Mouse (Mus musculus): ENCODE measurements around the gene Hspa12b. TPM values are rescaled to one million over a fixed set of nuclear protein-coding genes. Genes with fewer than 3 reads are reported as not detected.

The Hspa12b gene
- polyA plus RNA-seq, 1 experiment from 2014 or later, result 5.6 TPM

DNA sequence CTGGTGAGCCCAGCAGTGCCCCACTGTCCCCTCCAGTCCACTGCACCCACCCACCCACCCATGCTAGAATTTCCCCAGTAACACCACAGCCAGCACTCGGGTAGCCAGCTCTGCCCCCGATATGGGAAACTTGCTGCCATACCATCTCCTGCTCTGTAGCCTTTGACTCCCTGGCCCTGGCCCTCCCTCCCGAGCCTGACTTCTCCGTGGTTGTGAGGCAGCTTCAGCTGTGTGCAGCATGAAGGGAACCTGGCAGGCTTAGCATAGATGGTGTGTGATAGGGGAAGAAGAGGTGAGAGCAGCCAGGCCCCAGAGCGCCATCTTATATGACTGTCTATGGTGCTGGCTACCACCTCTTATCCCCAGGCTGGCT, 13.4 kb downstream of the Hspa12b start:
- H3K36me3 ChIP-seq (ENCODE audit: control insufficient read depth, insufficient read depth, low read length), result no peaks in the 10 kb centered on the region; the same call in 1 of the 2 replicates

DNA sequence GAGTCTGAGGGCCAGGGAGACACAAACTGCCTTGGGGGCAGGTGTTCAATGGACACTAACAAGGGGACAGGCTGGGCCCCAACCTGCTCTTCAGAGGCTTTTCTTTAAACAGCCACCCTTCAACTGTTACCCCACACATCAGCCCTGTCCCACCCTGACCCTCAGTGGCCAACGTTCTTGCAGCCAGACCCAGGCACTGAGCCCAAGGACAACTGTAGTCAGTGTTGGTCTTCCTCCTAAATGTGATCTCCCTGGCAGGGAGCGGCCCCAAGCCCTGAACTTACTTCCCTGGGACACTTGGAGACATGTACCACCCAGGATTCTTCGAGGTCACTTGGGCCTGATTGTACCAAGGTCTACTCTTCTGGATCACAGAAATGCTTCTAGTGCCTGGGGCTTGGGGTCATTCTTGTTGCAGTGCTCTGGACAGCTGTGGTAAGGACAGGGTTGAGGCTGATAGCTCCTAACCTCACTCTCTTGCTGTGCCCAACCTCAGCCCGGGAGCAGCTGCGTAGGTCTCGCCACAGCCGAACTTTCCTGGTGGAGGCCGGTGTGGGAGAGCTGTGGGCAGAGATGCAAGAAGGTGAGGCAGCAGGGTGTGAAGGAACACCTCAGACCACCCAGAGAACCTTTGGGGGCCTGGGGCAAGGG, 14.4 kb downstream of the Hspa12b start:
- 96% methylated on average over 8 of the region's 8 CpGs for WGBS

More for the DNA sequence above, 13.4 kb downstream of the Hspa12b start:
- H3K4me3 ChIP-seq (ENCODE audit: low read depth, low read length), result no peak overlapping the region
- H3K9ac ChIP-seq (ENCODE audit: low read length), result no peak overlapping the region
- WGBS, result 79% methylated on average over 5 of the region's 5 CpGs
- no peaks in the 10 kb centered on the region for H3K9me3 ChIP-seq (ENCODE audit: control insufficient read depth, low read length)
- no peak overlapping the region for H3K27ac ChIP-seq (ENCODE audit: low read depth, low read length)
- ATAC-seq (replicated peaks; ENCODE audit: low FRiP score) (no peak), DNase-seq (ENCODE audit: low spot score) (no peak)
- no peaks in the 10 kb centered on the region for H3K27me3 ChIP-seq (ENCODE audit: control insufficient read depth, insufficient read depth, low read length)
- no peak overlapping the region for H3K4me2 ChIP-seq (ENCODE audit: low read depth, low read length, severe bottlenecking)
- no peaks in the 10 kb centered on the region for H3K4me1 ChIP-seq (replicated peaks; ENCODE audit: control insufficient read depth, insufficient read depth, low read length)

DNA sequence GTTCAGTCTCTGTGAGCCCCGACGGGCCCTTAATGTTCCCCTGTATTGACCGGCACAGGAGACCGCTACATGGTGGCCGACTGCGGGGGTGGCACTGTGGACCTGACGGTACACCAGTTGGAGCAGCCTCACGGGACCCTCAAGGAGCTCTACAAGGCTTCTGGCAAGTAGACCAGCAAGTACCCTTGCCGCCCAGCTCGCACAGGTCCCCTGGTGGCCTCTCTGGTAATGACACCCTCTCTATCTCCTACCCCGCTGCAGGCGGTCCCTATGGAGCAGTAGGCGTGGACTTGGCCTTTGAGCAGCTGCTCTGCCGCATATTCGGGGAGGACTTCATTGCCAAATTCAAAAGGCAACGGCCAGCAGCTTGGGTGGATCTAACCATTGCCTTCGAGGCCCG, 15.5 kb downstream of the Hspa12b start:
- no peak overlapping the region for H3K27ac ChIP-seq (ENCODE audit: low read depth, low read length)
- H3K36me3 ChIP-seq (ENCODE audit: control insufficient read depth, insufficient read depth, low read length), result peaks cover 3% of the 10 kb centered on the region; the same call in 1 of the 2 replicates
- ATAC-seq (replicated peaks; ENCODE audit: low FRiP score) (peak; percentile 32; the same call in 1 of the 2 replicates), DNase-seq (ENCODE audit: low spot score) (peak; percentile 84)
- no peak overlapping the region for H3K9ac ChIP-seq (ENCODE audit: low read length)
- H3K4me2 ChIP-seq (ENCODE audit: low read depth, low read length, severe bottlenecking), result no peak overlapping the region
- no peaks in the 10 kb centered on the region for H3K4me1 ChIP-seq (replicated peaks; ENCODE audit: control insufficient read depth, insufficient read depth, low read length)
- H3K9me3 ChIP-seq (ENCODE audit: control insufficient read depth, low read length), result no peaks in the 10 kb centered on the region
- WGBS, result 36% methylated on average over 18 of the region's 18 CpGs
- H3K27me3 ChIP-seq (ENCODE audit: control insufficient read depth, insufficient read depth, low read length), result no peaks in the 10 kb centered on the region
- no peak overlapping the region for H3K4me3 ChIP-seq (ENCODE audit: low read depth, low read length)

More for the DNA sequence above, 14.4 kb downstream of the Hspa12b start:
- no peak overlapping the region for H3K27ac ChIP-seq (ENCODE audit: low read depth, low read length)
- ATAC-seq (replicated peaks; ENCODE audit: low FRiP score), result no peak
- H3K9me3 ChIP-seq (ENCODE audit: control insufficient read depth, low read length), result no peaks in the 10 kb centered on the region
- no peak overlapping the region for H3K4me3 ChIP-seq (ENCODE audit: low read depth, low read length)
- H3K9ac ChIP-seq (ENCODE audit: low read length), result no peak overlapping the region
- no peak overlapping the region for H3K4me2 ChIP-seq (ENCODE audit: low read depth, low read length, severe bottlenecking)
- H3K36me3 ChIP-seq (ENCODE audit: control insufficient read depth, insufficient read depth, low read length), result no peaks in the 10 kb centered on the region; the same call in 1 of the 2 replicates
- no peaks in the 10 kb centered on the region for H3K27me3 ChIP-seq (ENCODE audit: control insufficient read depth, insufficient read depth, low read length)
- no peaks in the 10 kb centered on the region for H3K4me1 ChIP-seq (replicated peaks; ENCODE audit: control insufficient read depth, insufficient read depth, low read length)
- no peak for DNase-seq (ENCODE audit: low spot score)

DNA sequence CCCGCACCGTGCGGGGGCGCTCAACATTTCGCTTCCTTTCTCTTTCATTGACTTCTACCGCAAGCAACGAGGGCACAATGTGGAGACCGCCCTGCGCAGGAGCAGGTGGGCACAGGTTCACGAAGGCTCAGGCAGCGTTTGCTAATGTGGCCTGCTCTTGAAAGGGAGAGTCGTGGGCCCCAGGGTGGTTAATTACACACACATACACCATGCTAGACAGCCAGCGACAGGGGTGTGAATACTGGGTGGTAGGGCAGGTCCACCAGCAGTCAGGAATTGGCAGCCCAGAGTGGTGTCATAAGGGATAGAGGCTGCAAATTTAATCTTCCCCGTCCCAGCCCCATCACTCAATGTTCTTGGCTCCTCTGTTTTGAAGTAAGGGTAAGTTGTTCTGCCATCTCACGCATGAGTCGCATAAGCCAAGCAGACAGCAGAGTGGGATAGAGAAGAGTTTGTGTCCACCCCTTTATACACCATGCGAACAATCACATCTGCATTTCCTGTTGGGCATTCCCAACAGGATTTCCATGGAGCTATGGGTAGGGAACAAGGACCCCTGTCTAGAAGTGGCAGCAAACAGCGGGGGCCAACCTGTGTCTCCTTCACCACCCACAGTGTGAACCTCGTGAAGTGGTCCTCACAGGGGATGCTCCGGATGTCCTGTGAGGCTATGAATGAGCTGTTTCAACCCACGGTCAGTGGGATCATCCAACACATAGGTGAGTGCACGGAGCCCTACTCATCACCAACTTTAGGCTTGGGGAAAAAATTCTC, 16.1 kb downstream of the Hspa12b start:
- H3K27ac ChIP-seq (ENCODE audit: low read depth, low read length), result no peak overlapping the region
- H3K4me3 ChIP-seq (ENCODE audit: low read depth, low read length), result no peak overlapping the region
- H3K9me3 ChIP-seq (ENCODE audit: control insufficient read depth, low read length), result no peaks in the 10 kb centered on the region
- H3K4me1 ChIP-seq (replicated peaks; ENCODE audit: control insufficient read depth, insufficient read depth, low read length), result no peaks in the 10 kb centered on the region
- no peak overlapping the region for H3K9ac ChIP-seq (ENCODE audit: low read length)
- ATAC-seq (replicated peaks; ENCODE audit: low FRiP score), result no peak; the same call in 1 of the 2 replicates
- no peaks in the 10 kb centered on the region for H3K27me3 ChIP-seq (ENCODE audit: control insufficient read depth, insufficient read depth, low read length)
- 67% methylated on average over 22 of the region's 22 CpGs for WGBS
- H3K36me3 ChIP-seq (ENCODE audit: control insufficient read depth, insufficient read depth, low read length), result peaks cover 5% of the 10 kb centered on the region; the same call in 1 of the 2 replicates
- no peak for DNase-seq (ENCODE audit: low spot score)
- H3K4me2 ChIP-seq (ENCODE audit: low read depth, low read length, severe bottlenecking), result no peak overlapping the region

DNA sequence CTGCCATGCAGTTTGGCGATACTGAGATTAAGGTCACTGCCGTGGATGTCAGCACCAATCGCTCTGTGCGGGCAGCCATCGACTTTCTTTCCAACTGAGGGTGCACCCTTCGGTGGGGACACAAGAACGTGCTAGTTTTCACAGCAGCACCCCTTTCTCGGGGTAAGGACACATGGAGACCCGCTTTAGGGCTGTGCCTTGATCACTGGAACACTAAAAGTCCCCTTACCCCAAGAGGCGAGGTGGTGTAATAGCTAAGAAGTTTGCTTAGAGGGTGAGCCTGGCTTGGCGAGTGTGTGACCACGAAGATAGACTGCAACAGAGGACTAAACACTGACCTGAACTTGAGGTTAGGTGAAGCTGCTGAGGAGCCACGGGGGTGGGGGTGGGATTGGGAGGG, 18.0 kb downstream of the Hspa12b start:
- Histone ChIP-seq H3K4me3 (ENCODE audit: low read depth, low read length) (no peak overlapping the region), H3K27me3 (ENCODE audit: control insufficient read depth, insufficient read depth, low read length) (no peaks in the 10 kb centered on the region), H3K4me1 (replicated peaks; ENCODE audit: control insufficient read depth, insufficient read depth, low read length) (no peaks in the 10 kb centered on the region), H3K36me3 (ENCODE audit: control insufficient read depth, insufficient read depth, low read length) (peaks cover 12% of the 10 kb centered on the region; the same call in 1 of the 2 replicates), H3K27ac (ENCODE audit: low read depth, low read length) (no peak overlapping the region), H3K4me2 (ENCODE audit: low read depth, low read length, severe bottlenecking) (no peak overlapping the region), H3K9me3 (ENCODE audit: control insufficient read depth, low read length) (no peaks in the 10 kb centered on the region), H3K9ac (ENCODE audit: low read length) (no peak overlapping the region)
- DNase-seq (ENCODE audit: low spot score) (no peak), ATAC-seq (replicated peaks; ENCODE audit: low FRiP score) (no peak)
- 70% methylated on average over 13 of the region's 13 CpGs for WGBS

DNA sequence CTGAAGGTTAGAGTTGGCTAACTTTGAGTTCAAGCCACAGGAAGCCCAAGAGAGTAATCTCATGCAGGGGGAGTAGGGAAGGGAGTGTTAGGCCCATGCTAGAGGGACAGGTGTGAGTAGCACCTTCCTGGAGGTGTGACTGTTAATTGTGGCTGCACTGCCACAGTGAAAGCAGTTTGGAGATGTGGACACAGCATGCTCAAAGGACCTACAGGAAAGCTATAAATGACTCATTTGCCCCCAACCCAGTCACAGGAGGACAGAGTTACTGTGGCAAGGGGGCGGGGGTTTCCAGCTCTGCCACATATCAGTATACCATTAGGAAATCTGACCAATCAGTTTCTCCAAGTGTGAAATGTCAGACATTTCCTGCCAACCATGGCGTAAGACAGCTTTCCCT, 18.5 kb downstream of the Hspa12b start:
- Histone ChIP-seq H3K9ac (ENCODE audit: low read length) (no peak overlapping the region), H3K9me3 (ENCODE audit: control insufficient read depth, low read length) (no peaks in the 10 kb centered on the region), H3K4me2 (ENCODE audit: low read depth, low read length, severe bottlenecking) (no peak overlapping the region), H3K27ac (ENCODE audit: low read depth, low read length) (no peak overlapping the region), H3K4me1 (replicated peaks; ENCODE audit: control insufficient read depth, insufficient read depth, low read length) (no peaks in the 10 kb centered on the region), H3K36me3 (ENCODE audit: control insufficient read depth, insufficient read depth, low read length) (peaks cover 12% of the 10 kb centered on the region; the same call in 1 of the 2 replicates), H3K27me3 (ENCODE audit: control insufficient read depth, insufficient read depth, low read length) (no peaks in the 10 kb centered on the region), H3K4me3 (ENCODE audit: low read depth, low read length) (no peak overlapping the region)
- 90% methylated on average over 2 of the region's 2 CpGs for WGBS
- ATAC-seq (replicated peaks; ENCODE audit: low FRiP score) (no peak), DNase-seq (ENCODE audit: low spot score) (no peak)

DNA sequence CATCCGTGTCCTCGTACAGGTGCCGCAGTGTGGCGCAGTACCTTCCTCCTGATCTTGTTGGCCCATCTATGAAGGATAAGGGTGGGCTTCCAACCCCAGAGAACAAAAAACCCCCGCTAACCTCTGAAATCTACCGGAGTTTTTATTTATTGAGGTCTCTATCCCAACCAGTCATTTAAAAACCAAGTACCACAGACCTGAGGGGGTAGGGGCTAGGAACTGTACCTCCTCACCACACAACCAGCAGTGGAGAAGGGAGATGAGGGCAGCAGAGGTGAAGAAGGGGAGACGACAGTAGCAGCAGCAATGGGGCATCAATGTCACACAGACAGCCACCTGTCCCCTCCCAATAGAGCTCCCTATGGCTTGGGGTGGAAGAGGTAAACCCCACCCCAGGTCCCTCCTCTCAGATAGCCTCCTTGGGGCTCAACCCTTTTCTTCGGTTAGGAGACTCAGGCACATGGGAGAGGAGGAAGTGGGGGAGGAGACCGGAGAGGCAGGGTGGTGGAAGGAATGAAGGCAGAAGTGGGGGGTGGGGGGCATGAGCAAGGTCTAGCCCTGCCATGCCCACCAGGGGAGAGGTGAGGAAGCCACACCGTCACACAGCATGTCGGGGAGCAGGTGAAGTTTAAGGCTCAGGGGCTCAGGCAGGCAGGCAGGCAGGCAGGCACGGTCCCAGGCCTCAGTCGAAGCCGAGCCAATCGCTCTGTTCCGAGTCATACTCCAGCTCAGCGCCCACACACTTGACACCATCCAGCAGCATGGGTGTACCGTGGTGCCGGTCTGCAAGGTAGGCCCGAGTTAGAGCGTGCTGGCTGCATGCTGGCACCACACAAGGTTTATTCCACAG, 19.3 kb downstream of the Hspa12b start:
- H3K27me3 ChIP-seq (ENCODE audit: control insufficient read depth, insufficient read depth, low read length), result no peaks in the 10 kb centered on the region
- H3K9ac ChIP-seq (ENCODE audit: low read length), result no peak overlapping the region
- H3K27ac ChIP-seq (ENCODE audit: low read depth, low read length), result no peak overlapping the region
- peaks cover 13% of the 10 kb centered on the region; the same call in 1 of the 2 replicates for H3K36me3 ChIP-seq (ENCODE audit: control insufficient read depth, insufficient read depth, low read length)
- H3K9me3 ChIP-seq (ENCODE audit: control insufficient read depth, low read length), result no peaks in the 10 kb centered on the region
- H3K4me1 ChIP-seq (replicated peaks; ENCODE audit: control insufficient read depth, insufficient read depth, low read length), result no peaks in the 10 kb centered on the region
- 91% methylated on average over 21 of the region's 21 CpGs for WGBS
- H3K4me2 ChIP-seq (ENCODE audit: low read depth, low read length, severe bottlenecking), result no peak overlapping the region
- no peak overlapping the region for H3K4me3 ChIP-seq (ENCODE audit: low read depth, low read length)
- no peak for DNase-seq (ENCODE audit: low spot score)
- ATAC-seq (replicated peaks; ENCODE audit: low FRiP score), result no peak

DNA sequence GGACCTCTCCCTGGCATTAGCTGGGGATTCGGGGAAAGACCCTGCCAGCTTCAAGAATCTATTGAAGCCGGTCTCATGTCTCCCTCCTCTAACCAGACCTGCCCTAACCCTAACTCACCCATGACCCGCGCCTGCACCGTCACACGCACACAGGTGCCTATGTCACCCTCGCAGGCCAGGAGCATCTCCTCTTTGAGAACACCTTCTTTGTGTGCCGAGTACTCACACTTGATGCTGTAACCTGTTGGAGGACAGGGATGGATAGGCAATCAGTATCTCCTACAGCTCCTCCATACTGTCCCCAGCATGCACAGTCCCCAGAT, 19.9 kb downstream of the Hspa12b start:
- Histone ChIP-seq H3K9ac (ENCODE audit: low read length) (no peak overlapping the region), H3K27me3 (ENCODE audit: control insufficient read depth, insufficient read depth, low read length) (no peaks in the 10 kb centered on the region), H3K9me3 (ENCODE audit: control insufficient read depth, low read length) (no peaks in the 10 kb centered on the region), H3K4me1 (replicated peaks; ENCODE audit: control insufficient read depth, insufficient read depth, low read length) (no peaks in the 10 kb centered on the region), H3K4me3 (ENCODE audit: low read depth, low read length) (no peak overlapping the region), H3K27ac (ENCODE audit: low read depth, low read length) (no peak overlapping the region), H3K36me3 (ENCODE audit: control insufficient read depth, insufficient read depth, low read length) (peaks cover 14% of the 10 kb centered on the region; the same call in 1 of the 2 replicates), H3K4me2 (ENCODE audit: low read depth, low read length, severe bottlenecking) (no peak overlapping the region)
- 95% methylated on average over 8 of the region's 8 CpGs for WGBS
- no peak for DNase-seq (ENCODE audit: low spot score)
- ATAC-seq (replicated peaks; ENCODE audit: low FRiP score), result no peak
